Mouse (Mus musculus) ES-Bruce4 (cell line): ENCODE data around the gene Cd52.

Experiments
- CTCF ChIP-seq: IDR thresholded peaks from one replicate; pipeline ENCODE4 v1.8.1; 2011; ENCODE audit warnings: low read depth, low read length
- EP300 ChIP-seq: IDR thresholded peaks from 2 replicates; pipeline ENCODE4 v1.6.1; 2011; ENCODE audit warnings: low read depth, low read length; ENCODE audit not compliant: insufficient read depth

DNA sequence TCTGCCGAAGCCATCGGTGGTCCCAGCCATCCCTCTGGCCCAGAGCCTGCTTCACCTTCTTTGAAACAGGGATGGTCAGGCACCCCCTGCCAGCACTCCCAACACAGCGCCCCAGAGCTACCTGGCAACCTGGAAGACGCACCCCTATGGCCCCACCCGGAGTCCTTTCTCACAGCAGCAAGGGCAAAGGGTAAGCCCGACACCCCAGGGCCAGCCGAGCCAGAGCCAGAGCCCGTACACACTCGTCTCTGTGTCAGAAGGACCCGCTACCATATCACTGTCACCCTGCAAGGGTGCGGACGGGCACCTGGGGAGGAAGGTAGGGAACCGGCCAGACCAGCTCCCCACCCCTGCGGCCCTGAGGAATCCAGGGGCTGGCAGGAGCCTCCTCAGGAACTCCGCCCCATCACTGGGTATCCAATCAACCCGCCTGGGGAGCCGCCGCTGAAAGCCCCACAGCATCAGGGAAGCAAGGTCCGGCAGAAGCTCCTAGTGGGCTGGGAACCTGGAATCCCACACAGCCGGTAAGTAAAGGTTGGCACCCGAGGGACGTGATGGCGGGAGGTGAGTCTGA lies 29.4 kb downstream of the Cd52 start:
- no peak for TF ChIP-seq CTCF
- TF ChIP-seq EP300: no peak
